ENCODE assay signal across 34 mouse cellular contexts in the genomic region with DNA sequence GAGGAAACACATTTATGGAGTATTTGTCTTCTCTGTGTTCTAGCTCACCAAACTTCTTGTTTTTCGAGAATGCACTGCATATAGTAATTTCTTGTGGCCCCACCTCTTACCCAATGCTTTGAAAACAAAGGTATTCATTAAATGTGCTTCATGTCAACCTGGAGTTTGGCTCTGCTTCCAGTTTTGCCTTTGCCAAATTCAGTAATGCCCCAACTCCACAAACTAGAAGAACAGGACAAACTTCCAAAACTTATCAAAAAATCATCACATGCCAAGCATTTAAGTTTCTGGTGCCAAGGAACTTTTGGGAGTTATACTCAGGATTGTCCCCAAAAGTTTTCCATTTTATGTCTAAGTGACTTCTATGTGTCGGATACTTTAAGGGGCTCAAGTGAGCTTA.
"Had no signal": no experiment of that assay in that cellular context is flagged by ENCODE, and none has a peak within 500 bp of the region (broad histone marks: within the 10 kb centered on the region; RNA-seq: fewer than 3 reads in every experiment).

No protein-coding gene starts in this region.

- H3K27ac ChIP-seq: heart, embryonic 10.5 days; heart, embryonic 13.5 days; heart, embryonic 15.5 days; hindbrain, embryonic 10.5 days; hindbrain, embryonic 12.5 days; hindbrain, embryonic 13.5 days; hindbrain, embryonic 14.5 days; hindbrain, embryonic 15.5 days; hindbrain, postnatal 0 days; intestine, embryonic 15.5 days; kidney, embryonic 15.5 days; kidney, postnatal 0 days; layer of hippocampus, adult 2 months; left cerebral cortex, adult 2 months had no signal

- H3K4me2 ChIP-seq: heart, embryonic 11.5 days; heart, embryonic 12.5 days; heart, embryonic 13.5 days; heart, embryonic 15.5 days; hindbrain, embryonic 12.5 days; hindbrain, embryonic 13.5 days; hindbrain, embryonic 14.5 days; hindbrain, embryonic 15.5 days; intestine, embryonic 15.5 days; kidney, embryonic 15.5 days had no signal

- H3K9ac ChIP-seq: heart, embryonic 12.5 days; heart, embryonic 13.5 days; heart, embryonic 15.5 days; hindbrain, embryonic 12.5 days; hindbrain, embryonic 13.5 days; hindbrain, embryonic 14.5 days; hindbrain, embryonic 15.5 days; intestine, embryonic 15.5 days; kidney, embryonic 15.5 days had no signal

- H3K9me3 ChIP-seq: heart, embryonic 10.5 days; heart, embryonic 12.5 days; heart, embryonic 13.5 days; heart, embryonic 15.5 days; hindbrain, embryonic 10.5 days; hindbrain, embryonic 12.5 days; hindbrain, embryonic 13.5 days; hindbrain, embryonic 15.5 days; intestine, embryonic 15.5 days; kidney, embryonic 15.5 days had no signal

- H3K27me3 ChIP-seq: heart, embryonic 12.5 days; heart, embryonic 13.5 days; heart, embryonic 15.5 days; hindbrain, embryonic 12.5 days; hindbrain, embryonic 13.5 days; hindbrain, embryonic 15.5 days; intestine, embryonic 15.5 days; kidney, embryonic 15.5 days had no signal

- H3K4me3 ChIP-seq: heart, embryonic 10.5 days; heart, embryonic 12.5 days; heart, embryonic 13.5 days; heart, embryonic 15.5 days; hindbrain, embryonic 10.5 days; hindbrain, embryonic 12.5 days; hindbrain, embryonic 13.5 days; hindbrain, embryonic 15.5 days; intestine, embryonic 15.5 days; kidney, embryonic 15.5 days; layer of hippocampus, adult 2 months; left cerebral cortex, adult 2 months had no signal

- ATAC-seq: hindbrain, embryonic 16.5 days; hindbrain, postnatal 0 days; inflammation-experienced regulatory T-cells, adult 6 months; intestine, embryonic 15.5 days; intestine, embryonic 16.5 days had no signal

- H3K36me3 ChIP-seq: heart, embryonic 10.5 days; heart, embryonic 12.5 days; heart, embryonic 13.5 days; heart, embryonic 15.5 days; hindbrain, embryonic 10.5 days; hindbrain, embryonic 12.5 days; hindbrain, embryonic 13.5 days; hindbrain, embryonic 15.5 days; intestine, embryonic 15.5 days; kidney, embryonic 15.5 days had no signal

- H3K4me1 ChIP-seq: heart, embryonic 10.5 days; heart, embryonic 12.5 days; heart, embryonic 13.5 days; heart, embryonic 15.5 days; hindbrain, embryonic 10.5 days; hindbrain, embryonic 12.5 days; hindbrain, embryonic 13.5 days; hindbrain, embryonic 15.5 days; intestine, embryonic 15.5 days; kidney, embryonic 15.5 days had no signal

- DNase-seq: heart, postnatal 10 days; heart, postnatal 14 days; heart, postnatal 36 days; heart, postnatal 4 days; kidney, adult 11 months; kidney, adult 18-20 months; kidney, adult 2 months; kidney, adult 8-10 months; kidney, adult 9 months; kidney, postnatal 10 days; kidney, postnatal 14 days; kidney, postnatal 25 days; kidney, postnatal 4 days; layer of hippocampus, adult 9-11 months; layer of hippocampus, postnatal 36 days had no signal
